Mouse (Mus musculus): ENCODE results near the gene Tll1. TPM values are rescaled to one million over a fixed set of nuclear protein-coding genes. Genes with fewer than 3 reads are reported as not detected.
A peak's percentile ranks its signal among the peaks of the same experiment; 100 is the strongest.

The Tll1 gene
- 0.60 and 0.70 TPM in 2 replicates for polyA plus RNA-seq (2015; fragmentation: Nextera tagmentation; extraction: Ambion mirVana)

DNA sequence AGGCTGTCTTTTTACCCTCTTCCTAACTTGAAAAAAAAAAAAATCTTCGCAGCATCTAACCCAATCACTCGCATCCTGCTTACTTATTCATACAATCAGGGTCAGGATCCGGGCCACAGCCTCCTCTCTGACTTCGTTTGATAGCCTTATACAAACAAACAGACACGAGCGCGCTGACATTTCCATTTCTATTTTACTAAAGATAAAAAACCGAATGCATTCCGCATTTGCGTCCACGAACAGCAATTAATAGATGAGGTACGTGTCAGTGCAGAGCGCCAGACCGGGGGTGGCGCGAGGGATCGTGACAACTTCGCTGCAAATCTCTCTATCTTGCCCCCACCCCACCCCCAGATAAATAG lies at the start of gene Tll1:
TSS of gene Tll1 (minus strand) at position 248 of the 362 bp plus-strand sequence.
- Histone ChIP-seq H3K9me3 (ENCODE audit: control insufficient read depth, low read length) (no peaks in the 10 kb centered on the region), H3K4me1 (ENCODE audit: control insufficient read depth, insufficient read depth, low read length) (peaks cover 8% of the 10 kb centered on the region), H3K9ac (ENCODE audit: low read depth, low read length) (peak within 1 kb of the TSS; percentile 69), H3K4me3 (ENCODE audit: low read length) (peak within 1 kb of the TSS; percentile 62), H3K27me3 (replicated peaks; ENCODE audit: control insufficient read depth, insufficient read depth, low read length) (no peaks in the 10 kb centered on the region), H3K4me2 (ENCODE audit: low read depth, low read length) (peak within 1 kb of the TSS; percentile 96), H3K36me3 (ENCODE audit: control insufficient read depth, insufficient read depth, low read length) (no peaks in the 10 kb centered on the region), H3K27ac (ENCODE audit: low read length) (no peak within 1 kb of the TSS)
- ATAC-seq: peak; percentile 41
- under 1% methylated on average over 18 of the region's 18 CpGs for WGBS

DNA sequence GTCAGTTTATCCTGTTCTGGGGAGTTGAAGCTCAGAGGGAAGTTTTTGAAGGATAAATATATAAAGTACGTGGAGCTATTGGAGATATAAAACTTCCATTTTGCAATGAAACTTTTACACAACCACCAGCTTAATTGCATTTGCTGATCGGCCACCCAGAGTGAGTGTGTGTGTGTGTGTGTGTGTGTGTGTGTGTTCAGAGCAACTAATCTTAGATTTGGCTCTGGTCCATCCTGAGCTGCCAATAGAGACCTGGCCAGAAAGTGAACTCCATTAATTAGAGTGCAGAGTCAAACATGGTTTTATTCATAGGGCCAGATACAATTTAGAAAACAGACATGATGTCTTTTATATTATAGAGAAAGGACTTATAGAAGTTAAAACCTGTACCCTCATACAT lies 32.6 kb upstream of the Tll1 start:
- no peak for ATAC-seq
- no peaks in the 10 kb centered on the region for H3K36me3 ChIP-seq (ENCODE audit: control insufficient read depth, insufficient read depth, low read length)
- no peaks in the 10 kb centered on the region for H3K27me3 ChIP-seq (replicated peaks; ENCODE audit: control insufficient read depth, insufficient read depth, low read length)
- H3K4me2 ChIP-seq (ENCODE audit: low read depth, low read length): no peak overlapping the region
- H3K4me3 ChIP-seq (ENCODE audit: low read length): no peak overlapping the region
- no peak overlapping the region for H3K27ac ChIP-seq (ENCODE audit: low read length)
- H3K9ac ChIP-seq (ENCODE audit: low read depth, low read length): no peak overlapping the region
- 65% methylated on average over 2 of the region's 2 CpGs for whole genome bisulfite sequencing
- H3K9me3 ChIP-seq (ENCODE audit: control insufficient read depth, low read length): no peaks in the 10 kb centered on the region
- no peaks in the 10 kb centered on the region for H3K4me1 ChIP-seq (ENCODE audit: control insufficient read depth, insufficient read depth, low read length)

DNA sequence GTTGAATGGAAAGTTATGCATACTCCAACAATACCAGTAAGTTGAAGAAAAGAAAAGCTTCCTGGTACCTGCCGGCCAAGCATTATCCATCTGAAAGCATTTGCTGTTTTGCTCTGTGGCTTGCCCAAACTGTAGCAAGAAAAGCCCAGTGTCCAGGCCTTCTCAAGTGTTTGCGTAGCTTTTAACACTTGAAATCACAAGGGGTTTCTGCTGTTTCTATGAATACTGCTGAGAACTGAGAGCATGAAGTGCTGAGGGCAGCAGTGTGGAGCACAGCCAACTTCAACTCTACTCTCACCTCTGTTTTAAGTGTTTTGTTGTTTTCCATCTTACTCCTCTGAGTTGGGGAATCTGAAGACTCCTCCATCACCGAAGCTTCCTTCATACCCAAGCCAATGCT lies 15.5 kb upstream of the Tll1 start:
- WGBS: 92% methylated on average over 3 of the region's 3 CpGs
- Histone ChIP-seq H3K36me3 (ENCODE audit: control insufficient read depth, insufficient read depth, low read length) (no peaks in the 10 kb centered on the region), H3K9me3 (ENCODE audit: control insufficient read depth, low read length) (no peaks in the 10 kb centered on the region), H3K4me1 (ENCODE audit: control insufficient read depth, insufficient read depth, low read length) (no peaks in the 10 kb centered on the region), H3K4me3 (ENCODE audit: low read length) (no peak overlapping the region), H3K4me2 (ENCODE audit: low read depth, low read length) (no peak overlapping the region), H3K9ac (ENCODE audit: low read depth, low read length) (no peak overlapping the region), H3K27me3 (replicated peaks; ENCODE audit: control insufficient read depth, insufficient read depth, low read length) (no peaks in the 10 kb centered on the region), H3K27ac (ENCODE audit: low read length) (no peak overlapping the region)
- no peak for ATAC-seq

DNA sequence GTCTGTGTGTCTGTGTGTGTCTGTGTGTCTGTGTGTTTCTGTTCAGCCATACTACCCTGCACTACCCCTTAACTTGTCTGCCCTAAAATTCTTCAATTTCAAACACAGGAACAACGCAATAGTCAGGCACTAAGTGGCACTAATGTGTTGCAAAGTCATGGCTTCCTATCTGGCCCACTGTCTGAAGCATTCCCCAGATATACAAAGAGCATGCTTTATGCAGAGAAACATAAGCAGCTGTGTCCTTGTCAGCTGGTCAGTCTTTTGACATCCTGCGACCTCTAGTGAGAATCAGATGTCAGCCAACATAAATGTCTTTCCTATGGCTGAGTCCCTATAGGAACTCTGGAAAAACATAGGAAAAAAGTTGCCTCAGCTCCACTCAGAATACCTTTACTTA lies 11.6 kb upstream of the Tll1 start:
- no peaks in the 10 kb centered on the region for H3K9me3 ChIP-seq (ENCODE audit: control insufficient read depth, low read length)
- no peak overlapping the region for H3K9ac ChIP-seq (ENCODE audit: low read depth, low read length)
- no peak overlapping the region for H3K4me3 ChIP-seq (ENCODE audit: low read length)
- H3K27me3 ChIP-seq (replicated peaks; ENCODE audit: control insufficient read depth, insufficient read depth, low read length): no peaks in the 10 kb centered on the region
- H3K27ac ChIP-seq (ENCODE audit: low read length): no peak overlapping the region
- no peak for ATAC-seq
- H3K4me1 ChIP-seq (ENCODE audit: control insufficient read depth, insufficient read depth, low read length): no peaks in the 10 kb centered on the region
- no peak overlapping the region for H3K4me2 ChIP-seq (ENCODE audit: low read depth, low read length)
- no peaks in the 10 kb centered on the region for H3K36me3 ChIP-seq (ENCODE audit: control insufficient read depth, insufficient read depth, low read length)
- 41% methylated on average over 2 of the region's 2 CpGs for WGBS

DNA sequence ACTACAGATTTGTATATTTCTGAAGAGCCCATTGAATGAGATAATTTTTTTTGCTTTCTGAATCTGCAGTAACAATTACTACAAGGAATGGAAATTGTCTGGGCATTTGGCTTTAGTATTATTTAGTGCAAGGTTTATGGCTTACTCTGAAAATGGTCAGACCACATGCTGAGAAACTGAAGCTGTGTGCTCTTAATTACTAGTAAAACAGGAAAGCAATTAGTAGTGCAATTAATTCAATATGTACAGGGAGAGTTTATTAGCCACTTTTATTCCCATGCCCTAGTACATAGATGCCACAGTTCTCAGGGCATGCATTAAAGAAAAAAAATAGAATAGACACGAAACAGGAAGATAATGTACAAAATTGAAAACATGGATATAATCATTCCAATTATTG lies 10.2 kb upstream of the Tll1 start:
- Histone ChIP-seq H3K4me2 (ENCODE audit: low read depth, low read length) (no peak overlapping the region), H3K27ac (ENCODE audit: low read length) (no peak overlapping the region), H3K4me1 (ENCODE audit: control insufficient read depth, insufficient read depth, low read length) (no peaks in the 10 kb centered on the region), H3K36me3 (ENCODE audit: control insufficient read depth, insufficient read depth, low read length) (no peaks in the 10 kb centered on the region), H3K4me3 (ENCODE audit: low read length) (no peak overlapping the region), H3K9me3 (ENCODE audit: control insufficient read depth, low read length) (no peaks in the 10 kb centered on the region), H3K27me3 (replicated peaks; ENCODE audit: control insufficient read depth, insufficient read depth, low read length) (no peaks in the 10 kb centered on the region), H3K9ac (ENCODE audit: low read depth, low read length) (no peak overlapping the region)
- ATAC-seq: no peak
- 82% methylated on average over 1 of the region's 1 CpGs for WGBS

DNA sequence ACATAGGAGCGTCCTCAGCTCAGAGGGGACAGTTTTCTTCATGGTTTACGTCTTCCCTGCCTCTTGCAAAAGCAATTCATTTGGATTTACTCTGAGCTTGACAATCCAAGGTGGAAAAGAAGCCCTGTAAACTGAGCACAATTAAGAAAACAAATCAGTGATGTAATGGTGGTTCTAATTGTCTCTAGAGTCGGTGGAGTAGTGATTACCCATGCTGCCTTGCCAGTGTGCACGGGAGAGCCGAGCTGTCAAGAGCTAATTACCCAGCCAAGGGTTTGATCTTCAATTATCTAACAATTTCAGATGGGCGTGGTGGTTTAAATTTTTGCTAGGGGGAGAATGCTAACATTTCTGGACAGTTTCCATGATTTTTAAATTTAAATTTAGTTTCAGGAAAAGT lies 9.3 kb upstream of the Tll1 start:
- H3K9me3 ChIP-seq (ENCODE audit: control insufficient read depth, low read length): no peaks in the 10 kb centered on the region
- no peak overlapping the region for H3K27ac ChIP-seq (ENCODE audit: low read length)
- no peaks in the 10 kb centered on the region for H3K27me3 ChIP-seq (replicated peaks; ENCODE audit: control insufficient read depth, insufficient read depth, low read length)
- H3K4me1 ChIP-seq (ENCODE audit: control insufficient read depth, insufficient read depth, low read length): no peaks in the 10 kb centered on the region
- no peaks in the 10 kb centered on the region for H3K36me3 ChIP-seq (ENCODE audit: control insufficient read depth, insufficient read depth, low read length)
- no peak overlapping the region for H3K4me3 ChIP-seq (ENCODE audit: low read length)
- 36% methylated on average over 6 of the region's 6 CpGs for WGBS
- H3K9ac ChIP-seq (ENCODE audit: low read depth, low read length): no peak overlapping the region
- no peak overlapping the region for H3K4me2 ChIP-seq (ENCODE audit: low read depth, low read length)
- ATAC-seq: no peak

DNA sequence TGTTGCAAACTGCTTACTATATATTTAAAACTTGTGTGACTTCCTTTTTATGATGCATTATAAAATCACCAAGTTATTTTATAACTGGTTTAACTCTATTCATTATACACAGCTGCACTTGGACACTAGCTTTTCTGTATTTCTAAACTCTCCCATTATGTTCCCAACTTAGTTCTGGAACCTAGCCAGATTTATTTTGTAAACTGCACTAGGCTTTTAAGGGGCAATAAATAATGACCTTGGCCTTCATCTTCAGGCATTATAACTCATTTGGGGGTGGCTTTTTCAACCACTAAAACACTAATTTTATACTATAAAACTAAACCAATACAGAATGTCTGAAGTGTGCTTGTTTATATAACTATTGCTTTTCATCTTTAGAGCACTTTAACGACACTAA lies 8.8 kb upstream of the Tll1 start:
- Histone ChIP-seq H3K27ac (ENCODE audit: low read length) (no peak overlapping the region), H3K36me3 (ENCODE audit: control insufficient read depth, insufficient read depth, low read length) (no peaks in the 10 kb centered on the region), H3K4me3 (ENCODE audit: low read length) (no peak overlapping the region), H3K9me3 (ENCODE audit: control insufficient read depth, low read length) (no peaks in the 10 kb centered on the region), H3K4me1 (ENCODE audit: control insufficient read depth, insufficient read depth, low read length) (no peaks in the 10 kb centered on the region), H3K4me2 (ENCODE audit: low read depth, low read length) (no peak overlapping the region), H3K9ac (ENCODE audit: low read depth, low read length) (no peak overlapping the region), H3K27me3 (replicated peaks; ENCODE audit: control insufficient read depth, insufficient read depth, low read length) (no peaks in the 10 kb centered on the region)
- WGBS: 39% methylated on average over 1 of the region's 1 CpGs
- no peak for ATAC-seq

DNA sequence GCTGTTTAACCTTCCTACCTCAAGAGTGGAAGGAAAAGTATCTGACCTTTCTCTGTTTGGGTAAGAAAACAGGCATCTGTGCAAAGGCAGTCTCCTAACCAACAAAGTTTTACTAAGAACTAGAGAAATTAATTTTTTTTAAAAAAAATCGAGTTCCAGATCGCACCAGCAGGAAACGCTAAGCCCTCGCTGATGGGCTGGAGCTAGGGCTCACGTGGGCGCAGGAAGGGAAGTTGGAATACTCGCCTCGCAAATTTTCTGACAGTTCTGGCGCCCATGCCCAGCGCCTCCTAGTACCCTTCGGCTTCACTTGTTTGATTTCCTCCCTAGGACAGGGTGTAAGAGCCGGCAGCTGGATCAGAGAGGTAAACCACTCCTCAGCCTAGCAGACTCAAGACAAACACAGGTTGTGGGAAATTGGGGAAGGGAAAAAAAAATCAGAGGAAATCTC lies 365 bp upstream of the Tll1 start:
- Histone ChIP-seq H3K27me3 (replicated peaks; ENCODE audit: control insufficient read depth, insufficient read depth, low read length) (no peaks in the 10 kb centered on the region), H3K9me3 (ENCODE audit: control insufficient read depth, low read length) (no peaks in the 10 kb centered on the region), H3K36me3 (ENCODE audit: control insufficient read depth, insufficient read depth, low read length) (no peaks in the 10 kb centered on the region), H3K9ac (ENCODE audit: low read depth, low read length) (peak overlapping the region; percentile 69; the same call in 1 of the 2 replicates), H3K4me3 (ENCODE audit: low read length) (peak overlapping the region; percentile 62), H3K4me1 (ENCODE audit: control insufficient read depth, insufficient read depth, low read length) (peaks cover 8% of the 10 kb centered on the region), H3K4me2 (ENCODE audit: low read depth, low read length) (peak overlapping the region; percentile 96), H3K27ac (ENCODE audit: low read length) (no peak overlapping the region)
- under 1% methylated on average over 12 of the region's 12 CpGs for WGBS
- ATAC-seq: peak; percentile 51; the same call in 1 of the 2 replicates

DNA sequence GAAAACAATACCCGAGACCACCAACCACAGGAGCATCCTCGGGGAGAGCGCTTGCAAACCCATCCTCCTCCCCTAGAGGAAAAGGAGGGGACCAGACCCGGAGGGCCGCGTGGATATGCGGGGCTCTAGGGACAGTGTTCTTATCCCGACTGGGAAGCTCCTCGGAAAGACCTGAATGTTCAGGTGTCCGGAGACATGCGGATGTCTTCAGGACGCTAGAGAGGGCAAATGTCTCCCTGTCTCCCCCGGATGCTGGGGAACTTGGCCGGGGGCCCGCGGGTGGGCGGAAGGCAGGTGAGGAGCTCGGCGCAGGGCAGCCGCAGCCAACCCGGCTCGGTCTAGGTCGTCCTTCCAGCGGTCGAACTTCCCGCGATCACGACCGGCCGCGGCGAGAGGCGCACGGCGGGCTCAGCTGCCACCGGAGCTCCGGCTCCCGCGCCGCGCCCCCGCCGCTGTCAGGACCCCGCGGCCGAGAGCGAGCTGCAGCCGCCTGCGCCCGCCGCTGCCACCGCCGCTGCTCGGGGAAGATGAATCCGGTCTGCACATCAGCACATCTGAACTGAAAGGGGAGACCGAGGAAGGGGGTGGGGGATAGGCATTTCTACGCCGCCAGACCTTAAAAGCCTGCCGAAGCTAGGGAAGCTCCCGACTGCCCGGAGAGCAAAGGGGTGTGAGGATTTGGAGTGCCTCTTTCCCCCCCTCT lies 599 bp downstream of the Tll1 start:
- under 1% methylated on average over 52 of the region's 61 CpGs for WGBS
- ATAC-seq: peak; percentile 72
- H3K9ac ChIP-seq (ENCODE audit: low read depth, low read length): peak overlapping the region; percentile 69
- no peaks in the 10 kb centered on the region for H3K27me3 ChIP-seq (replicated peaks; ENCODE audit: control insufficient read depth, insufficient read depth, low read length)
- H3K4me1 ChIP-seq (ENCODE audit: control insufficient read depth, insufficient read depth, low read length): peaks cover 8% of the 10 kb centered on the region
- no peaks in the 10 kb centered on the region for H3K36me3 ChIP-seq (ENCODE audit: control insufficient read depth, insufficient read depth, low read length)
- H3K27ac ChIP-seq (ENCODE audit: low read length): no peak overlapping the region
- H3K4me2 ChIP-seq (ENCODE audit: low read depth, low read length): peak overlapping the region; percentile 96
- no peaks in the 10 kb centered on the region for H3K9me3 ChIP-seq (ENCODE audit: control insufficient read depth, low read length)
- peak overlapping the region; percentile 62 for H3K4me3 ChIP-seq (ENCODE audit: low read length)

Data from intestine, embryonic 16.5 days (tissue).